16 mouse cellular contexts compared by ENCODE assay signal in genomic region chr2:167235338-167236018, GRCm38 (mm10). TPM values are rescaled to one million over a fixed set of nuclear protein-coding genes. Genes with fewer than 3 reads are reported as not detected.
DNase-seq lines count a peak whose midpoint lies in the region; ATAC-seq and TF ChIP-seq lines count a peak whose summit lies in the region.
"Had no signal": no experiment of that assay in that cellular context is flagged by ENCODE, and none has a peak within 500 bp of the region (broad histone marks: within the 10 kb centered on the region; RNA-seq: fewer than 3 reads in every experiment).

No protein-coding gene starts in this region.

- peak overlapping the region; percentile 60 for H3K9ac ChIP-seq in ES-E14 (ENCODE audit: insufficient read depth, low read depth, low read length, poor library complexity, severe bottlenecking)
- no peak overlapping the region for H3K9ac ChIP-seq in heart, embryonic 11.5 days (ENCODE audit: low read depth, low read length)
- H3K9ac ChIP-seq in limb, embryonic 15.5 days, result no peak overlapping the region
- H3K9ac ChIP-seq: forebrain, embryonic 13.5 days had no signal

- no peaks in the 10 kb centered on the region for H3K27me3 ChIP-seq in heart, embryonic 11.5 days (ENCODE audit: control insufficient read depth, insufficient read depth, low read length)
- H3K27me3 ChIP-seq in limb, embryonic 15.5 days, result peaks cover 7% of the 10 kb centered on the region; the same call in 1 of the 2 replicates

- H3K36me3 ChIP-seq in ES-E14 (ENCODE audit: control insufficient read depth, insufficient read depth, low read length, poor library complexity, severe bottlenecking), result no peaks in the 10 kb centered on the region
- no peaks in the 10 kb centered on the region for H3K36me3 ChIP-seq in heart, embryonic 11.5 days (ENCODE audit: control insufficient read depth, insufficient read depth, low read length)
- H3K36me3 ChIP-seq in limb, embryonic 15.5 days, result no peaks in the 10 kb centered on the region

- in situ Hi-C loops in ES-E14 (cut with MboI; ENCODE audit: low sequenced_read_pairs in 2 of 2, unreplicated experiment in 2 of 2), result no loop called here

- peak overlapping the region; percentile 24 to 38; a peak in 3 of 4 replicates for H3K4me3 ChIP-seq in ES-E14 (ENCODE audit: insufficient read depth in 1 of 2, low read depth in 1 of 2, low read length in 2 of 2, poor library complexity in 1 of 2, severe bottlenecking in 1 of 2)
- H3K4me3 ChIP-seq in heart, embryonic 11.5 days (ENCODE audit: low read depth, low read length), result no peak overlapping the region
- no peak overlapping the region for H3K4me3 ChIP-seq in limb, embryonic 15.5 days
- H3K4me3 ChIP-seq: forebrain, embryonic 13.5 days had no signal

- no peaks in the 10 kb centered on the region for H3K9me3 ChIP-seq in ES-E14 (ENCODE audit: control insufficient read depth, insufficient read depth, low read depth, low read length)
- no peaks in the 10 kb centered on the region for H3K9me3 ChIP-seq in heart, embryonic 11.5 days (replicated peaks; ENCODE audit: control insufficient read depth, low read length)
- no peaks in the 10 kb centered on the region for H3K9me3 ChIP-seq in limb, embryonic 15.5 days
- H3K9me3 ChIP-seq: forebrain, embryonic 13.5 days had no signal

- H3K4me2 ChIP-seq in heart, embryonic 11.5 days, result peak overlapping the region; percentile 35; the same call in 1 of the 2 replicates
- no peak overlapping the region for H3K4me2 ChIP-seq in limb, embryonic 15.5 days
- H3K4me2 ChIP-seq: forebrain, embryonic 13.5 days had no signal

- DNase-seq in lung, adult 18-20 months, result peak; percentile 57 to 60
- no peak for DNase-seq in lung, postnatal 25 days (ENCODE audit: low spot score)
- no peak for DNase-seq in ES-E14 (ENCODE audit: low read depth, low spot score)
- DNase-seq in layer of hippocampus, postnatal 14 days (ENCODE audit: low spot score in 2 of 2), result no peak
- DNase-seq in adrenal gland, postnatal 25 days, result no peak
- no peak for DNase-seq in left cerebral cortex, adult 18-20 months (ENCODE audit: low spot score in 2 of 2)
- DNase-seq: cerebellum, adult 2 months; gastrocnemius, postnatal 14 days; layer of hippocampus, postnatal 36 days; liver; retina, postnatal 1 day; thymus, postnatal 4 days had no signal

- H3K27ac ChIP-seq in ES-E14 (ENCODE audit: insufficient read depth, low read depth, low read length, poor library complexity, severe bottlenecking), result no peak overlapping the region
- peak overlapping the region; percentile 88 for H3K27ac ChIP-seq in heart, embryonic 11.5 days (ENCODE audit: low read depth, low read length)
- 0 out of 2 replicates have a peak overlapping the region, but pooled peaks have one; percentile 34 for H3K27ac ChIP-seq in limb, embryonic 15.5 days
- H3K27ac ChIP-seq: forebrain, embryonic 13.5 days; kidney, postnatal 0 days had no signal

- WGBS in heart, embryonic 11.5 days (ENCODE audit: insufficient replicate concordance), result 42% methylated on average over 17 of the region's 17 CpGs
- WGBS in limb, embryonic 15.5 days, result 55% methylated on average over 17 of the region's 17 CpGs

- H3K4me1 ChIP-seq in ES-E14 (ENCODE audit: control insufficient read depth in 2 of 2, insufficient read depth in 2 of 2, low read length in 2 of 2, poor library complexity in 1 of 2), result peaks cover 0 to 7% of the 10 kb centered on the region in 2 experiments; a peak in 1 of 4 replicates
- peaks cover 29% of the 10 kb centered on the region for H3K4me1 ChIP-seq in heart, embryonic 11.5 days (ENCODE audit: control insufficient read depth, insufficient read depth, low read length)
- peaks cover 51% of the 10 kb centered on the region for H3K4me1 ChIP-seq in limb, embryonic 15.5 days

- no peak for ATAC-seq in heart, embryonic 11.5 days (replicated peaks; ENCODE audit: insufficient number of reproducible peaks, low FRiP score, low TSS enrichment)
- no peak for ATAC-seq in limb, embryonic 15.5 days (ENCODE audit: insufficient number of reproducible peaks, low FRiP score, low TSS enrichment, low read depth)
- ATAC-seq: forebrain, embryonic 13.5 days had no signal

TF ChIP-seq in ES-E14, 5 proteins besides CTCF, POLR2A, EP300 and RAD21:
- TF ChIP-seq MAFK (IDR thresholded peaks at IDR 0.05; ENCODE audit: insufficient read depth, low read depth, low read length) (no peak), ZC3H11A (IDR thresholded peaks at IDR 0.05; ENCODE audit: borderline replicate concordance, low read depth, low read length) (no peak), CHD2 (IDR thresholded peaks at IDR 0.05; ENCODE audit: low read depth, low read length) (no peak), ZNF384 (IDR thresholded peaks at IDR 0.05; ENCODE audit: low read depth, low read length) (no peak), HCFC1 (IDR thresholded peaks at IDR 0.05; ENCODE audit: borderline replicate concordance, insufficient read depth, low read length) (no peak)
TF ChIP-seq in ES-E14: peak in this region for 0.

RNA-seq across cellular contexts. Expression of gene Ptgis, which starts 4.9 kb away (rescaled TPM):
- 16.1 and 23.8 TPM in 2 replicates for total RNA-seq in ES-E14 (2012; rRNA removed)
- polyA plus RNA-seq in heart, embryonic 11.5 days (2014; fragmentation: Nextera tagmentation; extraction: Ambion mirVana), result 19.6 and 21.6 TPM in 2 replicates
- polyA plus RNA-seq in limb, embryonic 15.5 days (2015; fragmentation: Nextera tagmentation; extraction: Ambion mirVana), result 35.7 and 44.6 TPM in 2 replicates
- total RNA-seq in layer of hippocampus, postnatal 14 days (2021), result 1 to 10 TPM; 1.3 to 2.1 TPM
- total RNA-seq in adrenal gland, postnatal 25 days (2021), result 17.7 and 24.9 TPM in 2 replicates
- 1 to 10 TPM; 1.5 to 2.4 TPM for total RNA-seq in left cerebral cortex, adult 18-20 months (2021)

RNA-seq across cellular contexts. Expression of gene Kcnb1, which starts 45.5 kb away (rescaled TPM):
- 1.3 and 4.0 TPM in 2 replicates for total RNA-seq in ES-E14 (2012; rRNA removed)
- polyA plus RNA-seq in heart, embryonic 11.5 days (2014; fragmentation: Nextera tagmentation; extraction: Ambion mirVana), result 0.10 and 0.16 TPM in 2 replicates
- polyA plus RNA-seq in limb, embryonic 15.5 days (2015; fragmentation: Nextera tagmentation; extraction: Ambion mirVana), result 0.73 and 1.1 TPM in 2 replicates
- 10 to 100 TPM; 62.0 to 69.6 TPM for total RNA-seq in layer of hippocampus, postnatal 14 days (2021)
- 10.8 and 14.5 TPM in 2 replicates for total RNA-seq in adrenal gland, postnatal 25 days (2021)
- 100 to 1,000 TPM; 197 to 205 TPM for total RNA-seq in left cerebral cortex, adult 18-20 months (2021)

Comparison
In these comparisons a context has a peak if more than half of its experiments do, and no peak if none do; other contexts are left out.
1. DNase-seq: peak in lung, adult 18-20 months (2 of 2); none in lung, postnatal 25 days (single experiment), ES-E14 (single experiment), layer of hippocampus, postnatal 14 days (0 of 2), adrenal gland, postnatal 25 days (single experiment) and left cerebral cortex, adult 18-20 months (0 of 2).
2. H3K4me3 ChIP-seq: peak in ES-E14 (2 of 2); none in heart, embryonic 11.5 days (single experiment) and limb, embryonic 15.5 days (single experiment).